Mouse (Mus musculus) megakaryocyte, embryonic 14.5 days (primary cell): ENCODE data around the gene Mrpl43.

Experiments used
- FLI1 ChIP-seq: IDR thresholded peaks from 2 replicates; pipeline ENCODE4 v1.6.1; 2012; ENCODE audit warnings: low read length, inconsistent platforms, mixed read lengths
- GATA1 ChIP-seq: IDR thresholded peaks from 3 replicates; pipeline ENCODE4 v1.6.1; 2012; ENCODE audit warnings: mixed read lengths, low read length, inconsistent platforms, borderline replicate concordance

DNA sequence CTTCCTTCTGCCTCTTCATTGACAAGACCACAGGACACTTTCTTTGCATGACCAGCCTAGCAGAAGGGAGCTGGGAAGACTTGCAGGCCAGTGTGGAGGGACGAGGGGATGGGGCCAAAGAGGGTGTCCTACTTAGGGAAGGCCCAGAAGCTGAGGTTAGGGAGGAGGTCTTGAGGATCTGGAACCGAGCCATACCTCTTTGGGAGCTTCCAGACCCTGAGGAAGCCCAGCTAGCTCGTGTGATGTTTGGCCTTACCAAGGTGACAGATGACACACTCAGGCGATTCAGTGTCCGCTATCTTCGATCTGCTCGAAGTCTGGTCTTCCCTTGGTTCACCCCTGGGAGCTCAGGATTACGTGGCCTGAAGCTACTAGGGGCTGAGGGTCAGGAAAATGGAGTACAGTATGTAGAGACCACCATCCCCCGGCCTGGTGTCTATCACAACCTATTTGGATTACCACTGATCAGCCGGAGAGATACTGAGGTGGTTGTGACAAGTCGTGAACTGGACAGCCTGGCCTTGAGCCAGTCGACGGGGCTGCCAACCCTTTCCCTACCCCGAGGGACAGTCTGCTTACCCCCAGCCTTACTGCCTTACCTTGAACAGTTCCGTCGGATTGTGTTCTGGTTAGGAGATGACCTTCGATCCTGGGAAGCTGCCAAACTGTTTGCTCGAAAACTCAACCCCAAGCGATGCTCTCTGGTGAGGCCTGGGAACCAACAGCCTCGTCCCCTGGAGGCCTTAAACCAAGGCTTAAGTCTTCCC lies 1.4 kb upstream of the Mrpl43 start:
- no peak for TF ChIP-seq GATA1
- no peak for TF ChIP-seq FLI1
